In the genomic region with DNA sequence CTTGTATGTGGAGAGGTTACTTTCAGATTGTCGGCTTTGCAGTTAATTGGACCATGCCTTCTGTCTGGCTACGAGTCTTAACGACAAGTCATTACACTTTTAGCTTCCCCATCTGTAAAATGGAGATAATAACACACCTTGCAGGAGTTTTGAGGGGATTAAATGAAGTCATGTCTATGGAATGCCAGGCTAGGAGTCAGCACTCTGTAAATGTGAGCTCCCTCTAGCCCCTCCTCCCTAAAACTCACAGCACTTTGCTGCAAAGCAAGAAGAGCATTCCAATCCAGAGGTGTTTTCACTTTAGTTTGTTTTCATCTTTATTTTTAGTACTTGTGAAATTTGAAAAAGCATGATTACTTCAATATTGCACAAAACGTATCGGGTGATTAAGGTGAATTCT, we compare ENCODE assay signal across 19 mouse cellular contexts.
"Had no signal": no experiment of that assay in that cellular context is flagged by ENCODE, and none has a peak within 500 bp of the region (broad histone marks: within the 10 kb centered on the region; RNA-seq: fewer than 3 reads in every experiment).

No protein-coding gene starts in this region.

- H3K27me3 ChIP-seq: lung, embryonic 15.5 days; midbrain, embryonic 12.5 days; neural tube, embryonic 13.5 days; neural tube, embryonic 15.5 days; stomach, embryonic 15.5 days had no signal

- DNase-seq: lung, adult 18-20 months; lung, postnatal 14 days; lung, postnatal 36 days; midbrain, embryonic 14.5 days; retina, postnatal 1 day; right cerebral cortex, adult 18-20 months; thymus, adult 2 months; thymus, postnatal 25 days; thymus, postnatal 4 days had no signal

- ATAC-seq: lung, postnatal 0 days; midbrain, embryonic 16.5 days had no signal

- H3K9me3 ChIP-seq: lung, embryonic 15.5 days; midbrain, embryonic 10.5 days; midbrain, embryonic 12.5 days; neural tube, embryonic 13.5 days; neural tube, embryonic 15.5 days; stomach, embryonic 15.5 days had no signal

- H3K4me3 ChIP-seq: lung, embryonic 15.5 days; midbrain, embryonic 10.5 days; midbrain, embryonic 12.5 days; myocyte; neural tube, embryonic 13.5 days; neural tube, embryonic 15.5 days; stomach, embryonic 15.5 days had no signal

- H3K9ac ChIP-seq: lung, embryonic 15.5 days; midbrain, embryonic 12.5 days; neural tube, embryonic 13.5 days; neural tube, embryonic 15.5 days; stomach, embryonic 15.5 days had no signal

- H3K4me2 ChIP-seq: lung, embryonic 15.5 days; midbrain, embryonic 12.5 days; neural tube, embryonic 13.5 days; neural tube, embryonic 15.5 days; stomach, embryonic 15.5 days had no signal

- H3K4me1 ChIP-seq: lung, embryonic 15.5 days; midbrain, embryonic 10.5 days; midbrain, embryonic 12.5 days; neural tube, embryonic 13.5 days; neural tube, embryonic 15.5 days; stomach, embryonic 15.5 days had no signal

- H3K36me3 ChIP-seq: lung, embryonic 15.5 days; midbrain, embryonic 10.5 days; midbrain, embryonic 12.5 days; neural tube, embryonic 13.5 days; neural tube, embryonic 15.5 days; stomach, embryonic 15.5 days had no signal

- H3K27ac ChIP-seq: lung, embryonic 15.5 days; midbrain, embryonic 10.5 days; midbrain, embryonic 12.5 days; neural tube, embryonic 13.5 days; neural tube, embryonic 15.5 days; stomach, embryonic 15.5 days; stomach, postnatal 0 days had no signal
